Mouse (Mus musculus): ENCODE data around the gene Fnip2.

- TF ChIP-seq CTCF (IDR thresholded peaks at IDR 0.05; ENCODE audit: low read depth) = no peak
- TF ChIP-seq EP300 (IDR thresholded peaks at IDR 0.05; ENCODE audit: low read depth) = no peak
These were observed 132.6 kb downstream of the Fnip2 start for GRCm38 (mm10) chr3:79434985-79435384.
